Mouse (Mus musculus): ENCODE measurements around the gene Nop10.

Gene Nop10

DNA sequence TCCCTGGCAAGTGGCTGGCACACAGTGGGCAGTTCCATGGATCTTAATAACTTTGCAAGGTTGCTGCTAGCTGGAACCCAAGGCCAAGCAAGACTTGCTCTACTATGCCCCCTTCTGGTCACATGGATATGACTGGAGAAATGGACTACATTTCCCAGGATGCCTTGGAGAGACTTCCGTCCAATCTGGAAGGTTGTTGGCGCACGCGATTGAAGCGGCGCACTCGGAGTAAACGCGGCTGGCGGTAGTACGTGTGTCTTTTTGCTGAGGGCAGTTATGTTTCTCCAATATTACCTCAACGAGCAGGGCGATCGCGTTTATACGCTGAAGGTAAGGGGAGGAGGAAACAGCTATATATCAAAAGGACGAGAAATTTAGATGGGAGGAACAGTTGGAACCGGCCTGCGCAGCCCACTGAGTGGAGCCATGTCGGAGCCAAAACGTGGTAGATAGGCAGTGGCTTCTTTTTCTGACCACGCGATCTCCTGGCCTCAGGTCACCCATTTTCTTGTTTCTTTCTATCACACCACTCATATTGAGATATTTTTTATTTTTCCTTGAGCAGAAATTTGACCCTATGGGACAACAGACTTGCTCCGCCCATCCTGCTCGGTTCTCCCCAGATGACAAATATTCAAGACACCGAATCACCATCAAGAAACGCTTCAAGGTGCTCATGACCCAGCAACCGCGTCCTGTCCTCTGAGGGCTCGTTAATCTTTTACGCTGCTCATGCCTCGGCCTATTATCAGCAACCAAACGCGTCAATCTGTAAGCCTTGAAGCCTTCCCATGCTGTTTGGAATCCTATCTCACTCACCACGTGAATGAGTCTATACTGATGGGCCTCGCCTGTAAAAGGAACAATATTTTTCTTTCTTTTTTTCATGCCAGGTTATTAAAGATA lies at the start of gene Nop10:
Gene Nop10 (plus strand): TSS at position 179 of the 906 bp plus-strand sequence.
- peak; percentile 90 to 92 for DNase-seq

GRCm38 (mm10) chr2:112215977-112216376 lies 45.7 kb upstream of the Nop10 start:
- peak in 1 of 2 experiments; percentile 9 for DNase-seq

DNA sequence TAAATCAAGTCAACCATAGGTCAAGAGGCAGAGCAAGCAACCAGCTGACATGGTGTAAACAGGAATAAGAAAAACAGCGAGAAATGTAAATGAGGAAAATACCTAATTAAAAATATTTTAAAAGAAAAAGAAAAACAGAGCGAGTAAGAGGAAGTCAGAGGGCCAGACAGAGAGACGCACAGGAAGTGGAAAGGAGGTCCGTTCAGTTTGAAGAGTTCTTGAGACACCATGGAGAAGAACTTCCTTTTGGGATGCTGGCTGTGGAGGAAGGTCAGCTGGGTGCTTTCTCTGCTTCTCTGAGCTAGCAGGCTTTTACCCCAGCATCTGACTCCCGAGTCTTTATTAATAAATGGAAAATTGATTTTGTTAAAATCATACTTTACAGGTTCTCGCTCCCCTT lies 44.1 kb upstream of the Nop10 start:
- DNase-seq: no peak

- no peak for DNase-seq
These were observed 40.8 kb upstream of the Nop10 start for GRCm38 (mm10) chr2:112220880-112221279.

DNA sequence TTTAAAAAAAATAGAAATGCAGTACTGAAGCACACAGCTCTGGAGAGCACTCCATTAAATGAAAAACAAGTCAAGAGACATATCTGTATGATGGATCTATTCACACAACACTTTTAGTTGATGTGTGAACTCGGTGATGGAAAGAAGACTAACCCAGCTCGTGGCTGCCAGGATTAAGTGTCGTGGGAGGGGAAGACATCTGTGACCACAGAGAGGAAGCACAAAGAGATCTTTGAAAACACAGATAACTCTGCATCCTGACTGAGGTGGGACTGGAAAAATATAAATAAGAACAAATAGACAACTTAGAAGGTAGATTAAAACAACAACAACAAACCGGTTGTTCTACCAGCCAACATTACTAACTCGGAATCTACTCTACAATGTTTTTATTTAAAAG lies 39.1 kb upstream of the Nop10 start:
- no peak for DNase-seq

DNA sequence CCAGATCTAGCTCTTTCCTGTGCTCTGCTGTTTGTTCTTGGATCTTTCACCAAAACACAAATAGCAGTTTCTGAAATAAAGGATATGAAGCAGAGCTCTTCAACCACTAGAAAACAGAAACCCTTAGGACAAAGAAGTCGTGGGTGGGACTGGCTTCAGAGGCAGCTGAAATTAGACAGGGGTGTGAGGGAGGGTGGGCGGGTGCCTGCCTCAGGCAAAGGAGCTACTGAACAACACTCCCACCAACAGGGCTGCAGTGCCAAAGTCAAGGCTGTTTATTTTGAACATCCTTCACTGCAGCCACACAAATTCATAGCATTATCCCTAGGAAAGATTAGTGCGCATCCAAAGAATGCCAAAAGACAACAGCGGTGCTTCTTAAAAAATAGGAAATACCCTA lies 37.4 kb upstream of the Nop10 start:
- DNase-seq: no peak

DNA sequence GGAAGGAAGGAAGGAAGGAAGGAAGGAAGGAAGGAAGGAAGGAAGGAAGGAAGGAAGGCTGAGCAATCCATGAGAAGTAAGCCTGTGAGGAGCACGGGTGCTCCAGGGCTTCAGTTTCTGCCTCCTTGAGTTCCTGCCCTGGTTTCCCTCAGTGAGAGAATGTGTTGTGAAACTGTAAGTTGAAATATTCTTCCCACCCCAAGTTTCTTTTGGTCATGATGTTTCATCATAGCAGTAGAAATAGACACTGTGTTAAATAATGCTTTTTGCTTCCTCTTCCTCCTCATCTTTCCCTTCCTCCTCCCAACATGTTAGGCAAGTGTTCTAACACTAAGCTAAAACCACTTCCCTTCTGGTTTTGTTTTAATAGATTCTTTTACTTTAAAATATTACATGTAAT lies 29.1 kb upstream of the Nop10 start:
- DNase-seq: no peak

DNA sequence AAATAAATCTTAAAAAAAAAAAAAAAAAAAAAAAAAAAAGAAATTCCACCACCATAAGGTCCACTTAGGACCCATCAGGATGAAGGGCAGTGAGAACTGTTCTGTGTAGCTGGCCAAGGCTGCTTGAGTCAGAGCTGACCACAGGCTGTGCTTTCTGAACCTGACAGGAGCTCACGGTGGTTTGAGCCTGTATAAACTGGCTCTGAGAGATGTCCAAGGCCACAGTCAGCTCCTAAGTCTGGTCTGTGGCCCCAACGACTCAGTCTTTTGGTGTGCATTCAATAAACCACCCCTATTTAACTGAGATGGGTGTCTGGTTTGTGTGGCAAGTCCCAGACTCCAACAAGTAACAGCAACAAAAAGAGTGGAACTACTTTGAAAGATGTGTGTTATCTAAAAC lies 25.1 kb upstream of the Nop10 start:
- DNase-seq: no peak

DNA sequence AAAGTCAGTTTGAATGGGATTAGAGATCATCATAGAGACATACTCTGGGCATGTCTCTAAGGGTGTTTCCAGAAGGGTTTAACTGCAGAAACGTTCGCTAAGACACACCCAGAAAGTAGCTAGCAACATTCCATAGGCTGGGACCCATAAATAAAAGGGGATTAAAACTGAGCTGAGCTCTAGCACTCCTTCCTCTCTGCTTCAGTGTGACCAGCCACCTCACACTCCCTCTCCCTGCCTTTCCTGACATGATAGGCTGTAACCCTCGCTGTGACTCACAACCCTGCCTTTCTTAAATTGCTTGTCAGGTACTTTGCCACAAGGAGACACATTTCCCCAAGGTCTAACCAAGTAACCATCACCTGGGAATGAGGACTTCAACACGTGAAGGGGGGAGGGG lies 23.7 kb upstream of the Nop10 start:
- DNase-seq: no peak

GRCm38 (mm10) chr2:112239212-112239934 lies 22.4 kb upstream of the Nop10 start, which contains the start of gene Lpcat4:
TSS of gene Lpcat4 (plus strand) at chr2:112239468.
- peak; percentile 88 to 95 for DNase-seq

DNA sequence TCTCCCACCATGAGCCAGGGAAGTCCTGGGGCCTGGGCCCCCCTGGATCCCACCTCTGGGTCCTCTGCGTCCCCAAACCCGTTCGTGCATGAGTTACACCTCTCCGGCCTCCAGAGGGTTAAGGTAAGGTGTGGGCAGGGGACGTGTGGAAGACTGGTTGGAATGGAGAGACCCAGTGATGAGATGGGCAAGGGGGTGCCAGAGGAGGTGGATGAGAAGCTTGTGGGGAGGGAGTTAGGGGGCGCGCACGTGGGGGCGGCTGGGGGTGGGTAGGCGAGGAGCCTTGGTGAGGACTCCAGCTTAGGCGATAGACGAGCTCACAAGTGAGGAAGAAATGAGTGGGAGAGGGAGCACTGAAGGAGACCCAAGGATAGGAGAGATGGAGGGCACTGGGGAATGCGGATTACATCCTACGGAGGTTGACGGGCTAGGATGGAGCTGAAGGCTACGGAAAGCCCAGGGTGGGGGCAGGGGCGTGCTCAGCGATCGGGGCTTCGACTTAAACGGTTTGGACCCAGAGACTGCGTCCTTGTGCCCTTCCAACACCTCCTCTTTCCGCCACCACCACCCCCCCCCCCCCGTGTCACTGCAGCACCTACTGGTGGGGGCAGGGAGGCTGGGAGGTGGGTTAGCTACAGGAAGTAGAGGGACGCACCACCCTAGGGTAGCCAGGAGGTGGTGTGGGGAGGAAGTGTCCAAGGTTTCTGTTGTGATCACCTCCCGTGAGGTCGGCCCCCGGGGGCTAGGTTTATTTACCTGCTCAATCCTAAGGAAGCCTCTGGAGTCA lies 21.6 kb upstream of the Nop10 start:
- peak; percentile 51 to 60 for DNase-seq

- no peak for DNase-seq
These were observed 19.9 kb upstream of the Nop10 start for GRCm38 (mm10) chr2:112241787-112242186.

DNA sequence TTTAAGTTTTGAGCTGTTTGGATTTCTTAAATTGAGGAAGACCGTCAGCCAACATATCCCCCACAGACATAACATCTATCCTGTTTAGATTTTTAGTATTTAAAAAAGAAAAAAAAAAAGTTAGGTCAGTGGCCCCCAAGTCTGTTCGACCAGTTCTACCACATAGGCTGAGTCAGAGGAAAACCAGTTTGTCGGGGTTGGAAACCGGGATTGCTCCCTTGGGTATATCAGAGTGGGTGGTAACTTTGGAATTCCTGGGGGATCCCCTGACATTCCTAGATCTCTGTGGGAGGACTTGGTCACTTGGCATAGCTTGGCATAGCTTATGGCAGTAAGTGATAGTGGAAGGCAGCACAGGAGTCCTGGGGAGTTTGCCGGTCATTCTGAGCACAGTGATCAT lies 16.4 kb upstream of the Nop10 start:
- DNase-seq: no peak

DNA sequence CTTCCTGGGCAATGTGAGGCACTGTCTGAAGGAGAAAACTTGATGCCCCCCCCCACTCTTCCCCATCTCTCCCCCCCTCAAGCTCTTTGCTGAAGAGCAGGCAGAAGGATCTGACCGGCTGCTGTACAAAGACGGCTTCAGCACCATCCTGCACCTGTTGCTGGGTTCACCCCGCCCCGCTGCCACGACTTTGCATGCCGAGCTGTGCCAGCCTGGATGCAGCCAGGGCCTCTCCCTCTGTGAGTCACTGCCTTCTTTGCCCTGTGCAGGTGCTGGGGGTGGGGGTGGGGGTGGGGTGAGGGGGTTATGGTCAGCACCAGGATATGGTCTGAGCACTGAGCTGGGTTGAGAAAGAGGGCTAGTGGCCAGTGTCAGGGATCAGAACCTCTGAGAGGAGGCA lies 15.5 kb upstream of the Nop10 start:
- DNase-seq: no peak

DNA sequence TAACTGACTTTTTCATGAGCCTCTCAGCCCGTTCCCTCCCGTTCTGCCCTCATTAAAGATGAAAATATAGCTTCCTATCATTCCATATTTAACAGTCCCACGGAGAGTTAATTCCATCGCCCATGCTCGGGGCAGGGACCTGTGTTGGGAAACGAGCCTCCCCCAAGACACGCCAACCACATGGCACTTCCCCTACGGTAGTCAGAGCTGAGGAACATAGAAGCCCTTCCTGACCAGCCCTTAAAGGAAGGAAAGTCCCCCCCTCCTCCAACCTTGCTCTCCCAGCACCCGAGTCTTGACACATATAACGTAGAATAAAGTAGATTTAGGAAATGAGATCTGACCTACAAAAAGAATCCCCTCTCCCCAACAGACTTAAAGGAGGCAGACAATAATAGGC lies 14.4 kb upstream of the Nop10 start:
- DNase-seq: no peak

GRCm38 (mm10) chr2:112249780-112250453 lies 11.8 kb upstream of the Nop10 start:
- DNase-seq: no peak

GRCm38 (mm10) chr2:112254675-112255515 lies 6.8 kb upstream of the Nop10 start:
- DNase-seq: no peak

DNA sequence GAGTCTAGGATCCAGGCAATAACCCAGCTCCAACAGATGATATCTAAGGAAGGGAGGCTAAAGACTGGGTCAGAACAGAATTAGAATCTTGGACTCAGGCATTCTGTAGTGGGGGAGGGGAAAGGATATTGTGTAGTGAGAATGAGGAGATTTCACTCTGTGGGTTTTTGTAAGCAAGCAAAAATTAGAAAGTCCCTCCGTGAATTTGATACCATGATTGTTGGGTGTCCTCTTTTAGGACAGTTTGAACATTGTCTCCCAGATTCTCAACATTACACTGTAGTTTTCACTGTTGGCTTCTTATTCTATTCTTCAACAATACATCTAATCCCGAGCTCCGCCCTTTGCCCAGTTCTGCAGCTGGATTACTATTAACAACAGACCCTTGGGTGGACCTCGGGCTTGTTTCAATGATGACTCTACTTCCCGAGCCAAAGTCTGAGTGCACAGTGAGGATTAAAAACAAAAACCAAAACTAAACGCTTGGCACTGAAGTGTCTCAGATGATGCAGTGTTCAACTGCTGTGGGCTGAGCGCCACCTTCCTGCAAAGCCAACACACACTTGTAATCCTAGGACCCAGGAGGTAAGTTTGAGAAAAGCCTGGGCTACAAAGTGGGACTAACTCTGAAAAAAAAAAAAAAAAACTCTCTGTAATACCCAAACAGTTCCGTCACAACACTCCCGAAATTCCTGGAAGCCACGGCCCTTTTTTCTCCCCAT lies 2.3 kb upstream of the Nop10 start, which contains the start of gene Nutm1:
Gene Nutm1 (minus strand): TSS at position 51 of the 722 bp plus-strand sequence.
- no peak for DNase-seq

DNA sequence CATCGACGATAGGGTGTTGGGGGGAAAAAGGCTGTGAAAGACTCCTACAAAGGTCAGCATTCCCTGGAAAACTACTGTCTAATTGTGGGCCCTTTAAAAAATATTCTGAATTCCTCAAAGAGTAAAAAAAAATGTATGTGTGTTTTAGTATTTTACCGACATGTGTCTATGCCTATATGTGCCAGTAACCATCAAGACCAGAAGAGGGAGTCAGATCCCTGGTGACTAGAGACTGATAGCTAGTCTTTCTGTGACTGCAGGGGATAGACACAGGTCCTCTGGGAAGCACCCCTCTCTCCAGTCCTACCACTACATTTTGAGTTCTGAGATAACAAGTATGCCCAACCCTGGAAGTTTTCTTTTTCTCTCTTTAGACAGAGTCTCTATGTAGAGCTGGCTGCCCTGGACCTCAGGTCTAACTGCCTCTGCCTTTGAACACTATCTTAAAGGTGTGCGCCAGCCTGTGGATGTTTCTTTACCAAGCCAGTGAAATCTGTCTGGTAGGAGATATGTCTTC lies 1.1 kb downstream of the Nop10 start:
- no peak for DNase-seq

DNA sequence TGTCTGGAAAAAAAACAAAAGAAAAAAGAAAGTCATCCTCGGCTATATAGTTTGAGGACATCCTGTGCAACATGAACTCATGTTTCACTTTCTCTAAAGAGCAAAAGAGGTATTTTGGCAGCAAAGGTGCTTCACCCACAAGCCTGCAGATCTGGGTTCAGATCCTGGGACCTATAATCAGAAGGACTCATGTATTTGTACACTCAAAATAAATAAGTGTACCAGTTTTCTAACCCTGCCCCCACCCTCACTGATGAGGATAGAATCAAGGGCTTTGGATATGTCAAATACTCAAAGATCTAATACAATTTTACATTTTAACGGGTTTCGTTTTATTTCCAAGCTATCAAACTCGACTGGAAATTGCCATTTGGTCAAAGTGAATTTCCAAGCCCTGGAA lies 2.6 kb downstream of the Nop10 start:
- DNase-seq: no peak

All from cerebellum, adult 18-20 months (tissue).